Mouse (Mus musculus): ENCODE measurements at regions not wholly inside any gene's neighbourhood (a gene's known extent, or its start where the extent isn't known, plus 50 kb on each side); places are given as distances from the start of the nearest gene placed in this dataset.
A peak's percentile ranks its signal among the peaks of the same experiment; 100 is the strongest.

GRCm38 (mm10) chr6:11796361-11796760 is 110.9 kb downstream of the Ndufa4 start:
- Histone ChIP-seq H3K4me2 (ENCODE audit: low read length) (no peak overlapping the region), H3K4me3 (ENCODE audit: low read depth, low read length) (no peak overlapping the region), H3K27ac (ENCODE audit: low read depth, low read length) (no peak overlapping the region), H3K4me1 (ENCODE audit: control insufficient read depth, insufficient read depth, low read length) (no peaks in the 10 kb centered on the region), H3K9ac (ENCODE audit: low read length) (no peak overlapping the region), H3K27me3 (replicated peaks; ENCODE audit: control insufficient read depth, insufficient read depth, low read length) (no peaks in the 10 kb centered on the region), H3K9me3 (replicated peaks; ENCODE audit: control insufficient read depth, low read length) (no peaks in the 10 kb centered on the region), H3K36me3 (ENCODE audit: control insufficient read depth, insufficient read depth, low read length) (no peaks in the 10 kb centered on the region)
- DNase-seq (ENCODE audit: low spot score): no peak
- WGBS: 82% methylated on average over 3 of the region's 3 CpGs
- ATAC-seq: no peak

GRCm38 (mm10) chr6:11793366-11793765 is 113.9 kb downstream of the Ndufa4 start:
- no peak overlapping the region for H3K4me2 ChIP-seq (ENCODE audit: low read length)

GRCm38 (mm10) chr6:11792186-11792585 is 115.1 kb downstream of the Ndufa4 start:
- Histone ChIP-seq H3K9ac (ENCODE audit: low read length) (no peak overlapping the region), H3K27me3 (replicated peaks; ENCODE audit: control insufficient read depth, insufficient read depth, low read length) (no peaks in the 10 kb centered on the region), H3K4me3 (ENCODE audit: low read depth, low read length) (no peak overlapping the region), H3K4me2 (ENCODE audit: low read length) (no peak overlapping the region), H3K4me1 (ENCODE audit: control insufficient read depth, insufficient read depth, low read length) (no peaks in the 10 kb centered on the region), H3K27ac (ENCODE audit: low read depth, low read length) (no peak overlapping the region), H3K9me3 (replicated peaks; ENCODE audit: control insufficient read depth, low read length) (no peaks in the 10 kb centered on the region), H3K36me3 (ENCODE audit: control insufficient read depth, insufficient read depth, low read length) (no peaks in the 10 kb centered on the region)
- ATAC-seq: no peak
- 85% methylated on average over 3 of the region's 3 CpGs for WGBS
- DNase-seq (ENCODE audit: low spot score): no peak

More at GRCm38 (mm10) chr6:11793366-11793765, 113.9 kb downstream of the Ndufa4 start:
- Histone ChIP-seq H3K9ac (ENCODE audit: low read length) (no peak overlapping the region), H3K9me3 (replicated peaks; ENCODE audit: control insufficient read depth, low read length) (no peaks in the 10 kb centered on the region), H3K27me3 (replicated peaks; ENCODE audit: control insufficient read depth, insufficient read depth, low read length) (no peaks in the 10 kb centered on the region), H3K4me3 (ENCODE audit: low read depth, low read length) (no peak overlapping the region), H3K36me3 (ENCODE audit: control insufficient read depth, insufficient read depth, low read length) (no peaks in the 10 kb centered on the region), H3K27ac (ENCODE audit: low read depth, low read length) (no peak overlapping the region), H3K4me1 (ENCODE audit: control insufficient read depth, insufficient read depth, low read length) (no peaks in the 10 kb centered on the region)
- 29% methylated on average over 8 of the region's 8 CpGs for WGBS
- DNase-seq (ENCODE audit: low spot score) (peak; percentile 75), ATAC-seq (peak; percentile 72)

- ATAC-seq: no peak
- WGBS: 75% methylated on average over 3 of the region's 3 CpGs
These were observed 116.2 kb downstream of the Ndufa4 start for GRCm38 (mm10) chr6:11791056-11791455.

GRCm38 (mm10) chr6:11773992-11774391 is 133.3 kb downstream of the Ndufa4 start:
- H3K4me3 ChIP-seq (ENCODE audit: low read depth, low read length): no peak overlapping the region
- ATAC-seq: no peak
- H3K27me3 ChIP-seq (replicated peaks; ENCODE audit: control insufficient read depth, insufficient read depth, low read length): no peaks in the 10 kb centered on the region
- no peak overlapping the region for H3K4me2 ChIP-seq (ENCODE audit: low read length)
- no peaks in the 10 kb centered on the region for H3K9me3 ChIP-seq (replicated peaks; ENCODE audit: control insufficient read depth, low read length)
- WGBS: 92% methylated on average over 3 of the region's 3 CpGs
- H3K4me1 ChIP-seq (ENCODE audit: control insufficient read depth, insufficient read depth, low read length): no peaks in the 10 kb centered on the region
- H3K9ac ChIP-seq (ENCODE audit: low read length): no peak overlapping the region
- no peaks in the 10 kb centered on the region for H3K36me3 ChIP-seq (ENCODE audit: control insufficient read depth, insufficient read depth, low read length)
- DNase-seq (ENCODE audit: low spot score): no peak
- no peak overlapping the region for H3K27ac ChIP-seq (ENCODE audit: low read depth, low read length)

More at GRCm38 (mm10) chr6:11791056-11791455, 116.2 kb downstream of the Ndufa4 start:
- Histone ChIP-seq H3K9me3 (replicated peaks; ENCODE audit: control insufficient read depth, low read length) (no peaks in the 10 kb centered on the region), H3K27me3 (replicated peaks; ENCODE audit: control insufficient read depth, insufficient read depth, low read length) (no peaks in the 10 kb centered on the region), H3K27ac (ENCODE audit: low read depth, low read length) (no peak overlapping the region), H3K36me3 (ENCODE audit: control insufficient read depth, insufficient read depth, low read length) (no peaks in the 10 kb centered on the region), H3K4me3 (ENCODE audit: low read depth, low read length) (no peak overlapping the region), H3K9ac (ENCODE audit: low read length) (no peak overlapping the region), H3K4me2 (ENCODE audit: low read length) (no peak overlapping the region), H3K4me1 (ENCODE audit: control insufficient read depth, insufficient read depth, low read length) (no peaks in the 10 kb centered on the region)
- peak; percentile 33 for DNase-seq (ENCODE audit: low spot score)

GRCm38 (mm10) chr6:11762912-11763311 is 144.4 kb downstream of the Ndufa4 start:
- Histone ChIP-seq H3K9me3 (replicated peaks; ENCODE audit: control insufficient read depth, low read length) (no peaks in the 10 kb centered on the region), H3K27me3 (replicated peaks; ENCODE audit: control insufficient read depth, insufficient read depth, low read length) (no peaks in the 10 kb centered on the region), H3K9ac (ENCODE audit: low read length) (no peak overlapping the region), H3K4me2 (ENCODE audit: low read length) (no peak overlapping the region), H3K27ac (ENCODE audit: low read depth, low read length) (no peak overlapping the region), H3K4me1 (ENCODE audit: control insufficient read depth, insufficient read depth, low read length) (no peaks in the 10 kb centered on the region), H3K36me3 (ENCODE audit: control insufficient read depth, insufficient read depth, low read length) (no peaks in the 10 kb centered on the region), H3K4me3 (ENCODE audit: low read depth, low read length) (no peak overlapping the region)
- DNase-seq (ENCODE audit: low spot score) (no peak), ATAC-seq (no peak)

- H3K4me1 ChIP-seq (ENCODE audit: control insufficient read depth, insufficient read depth, low read length): no peaks in the 10 kb centered on the region
- ATAC-seq: no peak
- no peak for DNase-seq (ENCODE audit: low spot score)
- WGBS: 92% methylated on average over 4 of the region's 4 CpGs
- no peaks in the 10 kb centered on the region for H3K36me3 ChIP-seq (ENCODE audit: control insufficient read depth, insufficient read depth, low read length)
- no peak overlapping the region for H3K4me2 ChIP-seq (ENCODE audit: low read length)
- no peaks in the 10 kb centered on the region for H3K27me3 ChIP-seq (replicated peaks; ENCODE audit: control insufficient read depth, insufficient read depth, low read length)
- no peak overlapping the region for H3K9ac ChIP-seq (ENCODE audit: low read length)
- H3K27ac ChIP-seq (ENCODE audit: low read depth, low read length): no peak overlapping the region
- no peaks in the 10 kb centered on the region for H3K9me3 ChIP-seq (replicated peaks; ENCODE audit: control insufficient read depth, low read length)
- no peak overlapping the region for H3K4me3 ChIP-seq (ENCODE audit: low read depth, low read length)
These were observed 169.6 kb downstream of the Ndufa4 start for GRCm38 (mm10) chr6:11737667-11738066.

GRCm38 (mm10) chr6:11731126-11731525 is 176.2 kb downstream of the Ndufa4 start:
- ATAC-seq (no peak), DNase-seq (ENCODE audit: low spot score) (no peak)
- Histone ChIP-seq H3K27me3 (replicated peaks; ENCODE audit: control insufficient read depth, insufficient read depth, low read length) (no peaks in the 10 kb centered on the region), H3K4me1 (ENCODE audit: control insufficient read depth, insufficient read depth, low read length) (no peaks in the 10 kb centered on the region), H3K9ac (ENCODE audit: low read length) (no peak overlapping the region), H3K4me3 (ENCODE audit: low read depth, low read length) (no peak overlapping the region), H3K4me2 (ENCODE audit: low read length) (no peak overlapping the region), H3K36me3 (ENCODE audit: control insufficient read depth, insufficient read depth, low read length) (no peaks in the 10 kb centered on the region), H3K27ac (ENCODE audit: low read depth, low read length) (no peak overlapping the region), H3K9me3 (replicated peaks; ENCODE audit: control insufficient read depth, low read length) (no peaks in the 10 kb centered on the region)

GRCm38 (mm10) chr6:11730667-11731066 is 176.6 kb downstream of the Ndufa4 start:
- 67% methylated on average over 2 of the region's 2 CpGs for WGBS
- H3K4me1 ChIP-seq (ENCODE audit: control insufficient read depth, insufficient read depth, low read length): no peaks in the 10 kb centered on the region
- ATAC-seq (no peak), DNase-seq (ENCODE audit: low spot score) (no peak)
- no peak overlapping the region for H3K4me2 ChIP-seq (ENCODE audit: low read length)
- H3K9ac ChIP-seq (ENCODE audit: low read length): no peak overlapping the region
- H3K27me3 ChIP-seq (replicated peaks; ENCODE audit: control insufficient read depth, insufficient read depth, low read length): no peaks in the 10 kb centered on the region
- no peak overlapping the region for H3K4me3 ChIP-seq (ENCODE audit: low read depth, low read length)
- H3K9me3 ChIP-seq (replicated peaks; ENCODE audit: control insufficient read depth, low read length): no peaks in the 10 kb centered on the region
- no peak overlapping the region for H3K27ac ChIP-seq (ENCODE audit: low read depth, low read length)
- H3K36me3 ChIP-seq (ENCODE audit: control insufficient read depth, insufficient read depth, low read length): no peaks in the 10 kb centered on the region
